Mouse (Mus musculus): ENCODE data around the gene Dhx37. TPM values are rescaled to one million over a fixed set of nuclear protein-coding genes. Genes with fewer than 3 reads are reported as not detected.
"Not testable (repeated sequence)": the region's sequence is repeated elsewhere in the genome, so short reads cannot be mapped to it uniquely, and the experiment has no call there.

The Dhx37 gene
- polyA plus RNA-seq, 1 experiment from 2014 or later = 10.9 TPM

DNA sequence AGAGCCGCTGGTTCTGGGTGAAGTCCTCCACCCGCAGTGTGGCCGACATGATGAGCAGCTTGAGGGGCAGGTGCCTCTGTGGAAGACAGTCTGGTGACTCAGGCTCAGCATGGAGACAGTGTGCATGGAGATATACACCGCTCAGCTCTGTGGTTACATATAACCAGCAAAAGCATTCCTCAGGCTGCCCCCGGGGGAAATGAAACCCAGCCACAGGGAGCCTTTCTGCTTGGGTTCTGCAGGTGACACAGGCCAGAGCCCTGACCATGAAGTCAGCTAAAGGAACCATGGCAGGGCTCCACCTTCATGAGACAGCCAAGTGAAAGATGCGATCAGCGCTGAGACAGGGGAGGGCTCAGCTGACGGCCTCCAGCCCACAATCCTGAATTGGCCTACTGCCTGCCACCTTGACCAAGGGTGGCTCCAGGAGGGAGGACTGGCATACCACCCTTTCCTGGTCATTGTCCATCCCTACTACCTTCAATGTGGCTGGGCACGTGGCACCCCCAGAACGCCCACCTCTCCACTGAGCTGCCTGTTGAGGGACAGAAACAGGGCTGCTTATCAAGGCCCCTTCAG is 8.1 kb downstream of the Dhx37 start:
- Histone ChIP-seq H3K4me3 (replicated peaks) (no peak overlapping the region), H3K36me3 (peaks cover 97% of the 10 kb centered on the region), H3K9me3 (replicated peaks) (no peaks in the 10 kb centered on the region), H3K27ac (replicated peaks) (no peak overlapping the region), H3K9ac (replicated peaks) (no peak overlapping the region), H3K4me1 (no peaks in the 10 kb centered on the region), H3K4me2 (no peak overlapping the region), H3K27me3 (replicated peaks) (no peaks in the 10 kb centered on the region)
- 94% methylated on average over 10 of the region's 10 CpGs for WGBS
- ATAC-seq (ENCODE audit: low FRiP score) = no peak

DNA sequence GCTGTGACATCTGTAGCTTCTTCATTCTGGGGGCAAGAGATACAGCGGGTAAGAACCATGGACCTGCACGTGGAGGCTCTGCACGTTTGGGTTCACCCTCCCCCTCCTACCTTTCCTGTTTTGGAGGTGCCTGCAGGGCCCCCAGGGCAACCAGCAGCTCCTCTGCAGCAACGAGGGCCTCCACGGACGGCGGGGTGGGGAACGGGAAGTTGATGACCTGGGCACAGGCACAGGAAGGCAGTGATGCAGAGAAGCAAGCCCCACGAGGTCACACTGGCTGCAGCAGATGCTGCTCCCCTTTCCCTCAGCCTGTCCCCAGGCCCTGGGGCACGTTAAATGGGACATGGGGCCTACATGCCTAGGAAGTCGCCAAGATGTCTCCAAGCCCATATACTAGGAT is 14.8 kb downstream of the Dhx37 start:
- Histone ChIP-seq H3K9ac (replicated peaks) (no peak overlapping the region), H3K4me3 (replicated peaks) (no peak overlapping the region), H3K4me2 (no peak overlapping the region), H3K27me3 (replicated peaks) (no peaks in the 10 kb centered on the region), H3K27ac (replicated peaks) (no peak overlapping the region), H3K9me3 (replicated peaks) (no peaks in the 10 kb centered on the region), H3K36me3 (peaks cover 96% of the 10 kb centered on the region), H3K4me1 (no peaks in the 10 kb centered on the region)
- 85% methylated on average over 11 of the region's 11 CpGs for WGBS
- no peak for ATAC-seq (ENCODE audit: low FRiP score)

DNA sequence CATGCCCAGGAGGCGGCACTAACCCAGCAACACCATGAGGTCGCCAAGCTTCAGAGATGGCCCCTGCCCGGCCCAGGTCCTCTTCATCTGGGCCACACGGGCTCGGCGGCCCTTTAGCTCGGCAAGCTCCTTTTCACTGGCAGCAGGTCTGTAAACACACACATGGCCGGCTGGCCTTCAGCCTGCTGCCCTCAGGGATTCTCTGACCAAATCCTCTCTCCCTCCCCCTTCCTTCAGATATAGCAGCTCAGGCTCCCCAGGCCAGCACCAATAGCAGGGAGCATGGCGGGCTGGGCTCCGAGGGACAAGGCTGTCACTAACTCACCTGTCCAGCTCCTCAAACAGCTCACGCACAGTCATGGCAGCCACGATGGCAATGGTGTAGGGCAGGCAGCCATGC is 15.3 kb downstream of the Dhx37 start:
- H3K27me3 ChIP-seq (replicated peaks) = no peaks in the 10 kb centered on the region

DNA sequence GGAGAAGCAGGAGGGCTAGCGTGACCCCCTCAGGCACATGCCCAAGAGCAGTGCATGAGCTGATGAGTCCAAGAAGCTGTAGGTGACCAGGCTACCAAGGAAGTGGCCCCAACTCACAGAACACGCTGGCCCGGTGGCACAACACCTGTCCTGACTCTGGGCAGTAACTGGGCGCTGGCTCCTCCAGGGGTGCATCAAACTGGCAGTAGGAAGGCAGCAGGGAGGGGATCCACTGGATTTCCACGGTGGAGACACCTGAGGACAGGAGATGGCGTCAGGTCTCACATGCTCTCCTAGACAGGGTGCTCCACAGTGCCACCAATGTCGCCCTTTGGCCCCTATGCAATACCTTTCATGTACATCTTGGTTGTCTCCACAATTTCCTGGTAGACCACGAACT is 17.7 kb downstream of the Dhx37 start:
- peaks cover 75% of the 10 kb centered on the region for H3K36me3 ChIP-seq
- ATAC-seq (ENCODE audit: low FRiP score) = no peak
- H3K27me3 ChIP-seq (replicated peaks) = no peaks in the 10 kb centered on the region
- no peak overlapping the region for H3K4me3 ChIP-seq (replicated peaks)
- no peak overlapping the region for H3K9ac ChIP-seq (replicated peaks)
- H3K4me2 ChIP-seq = no peak overlapping the region
- no peaks in the 10 kb centered on the region for H3K9me3 ChIP-seq (replicated peaks)
- 96% methylated on average over 8 of the region's 8 CpGs for WGBS
- H3K27ac ChIP-seq (replicated peaks) = no peak overlapping the region
- H3K4me1 ChIP-seq = no peaks in the 10 kb centered on the region

More for the DNA sequence above, 15.3 kb downstream of the Dhx37 start:
- 91% methylated on average over 12 of the region's 12 CpGs for WGBS
- ATAC-seq (ENCODE audit: low FRiP score) = no peak
- Histone ChIP-seq H3K4me2 (no peak overlapping the region), H3K9ac (replicated peaks) (no peak overlapping the region), H3K4me3 (replicated peaks) (no peak overlapping the region), H3K27ac (replicated peaks) (no peak overlapping the region), H3K9me3 (replicated peaks) (no peaks in the 10 kb centered on the region), H3K36me3 (peaks cover 96% of the 10 kb centered on the region), H3K4me1 (no peaks in the 10 kb centered on the region)

DNA sequence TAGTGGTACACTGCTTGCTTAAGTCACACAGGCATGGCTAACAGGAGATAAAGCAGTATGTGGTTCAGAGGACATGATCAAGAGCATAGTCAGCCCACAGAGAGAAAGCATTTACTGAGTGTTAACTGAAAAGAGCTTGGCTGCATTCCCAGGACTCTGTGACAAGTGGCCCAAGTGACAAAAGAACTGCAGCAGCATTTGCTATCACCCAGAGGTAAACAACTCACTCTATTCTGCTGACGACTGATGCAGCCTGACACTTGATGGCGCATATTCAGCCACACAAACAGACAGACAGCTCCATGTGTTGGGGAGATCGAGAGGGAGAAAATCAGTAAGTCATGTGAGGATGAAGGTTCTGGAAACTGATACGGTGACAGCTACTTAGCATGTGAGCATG is 20.2 kb downstream of the Dhx37 start:
- no peak overlapping the region for H3K27ac ChIP-seq (replicated peaks)
- 72% methylated on average over 4 of the region's 4 CpGs for WGBS

DNA sequence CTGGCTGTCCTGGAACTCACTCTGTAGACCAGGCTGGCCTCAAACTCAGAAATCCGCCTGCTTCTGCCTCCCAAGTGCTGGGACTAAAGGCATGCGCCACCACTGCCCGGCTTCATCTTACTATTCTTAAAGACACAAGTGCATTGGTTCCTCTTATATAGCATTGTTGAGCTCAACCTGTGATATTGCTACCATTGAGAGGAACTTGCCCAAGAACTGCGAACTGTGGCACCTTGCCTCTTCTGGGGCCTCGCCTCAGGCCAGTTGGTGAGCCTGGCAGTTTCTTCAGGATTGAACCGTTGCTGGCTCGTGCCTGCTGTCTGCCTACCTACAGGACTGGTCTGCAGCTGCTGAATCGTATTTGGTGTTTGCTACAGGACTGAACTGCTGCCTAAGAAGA is 21.4 kb downstream of the Dhx37 start:
- not testable (repeated sequence) for H3K4me1 ChIP-seq; H3K9ac ChIP-seq (replicated peaks); H3K4me2 ChIP-seq; ATAC-seq (ENCODE audit: low FRiP score); H3K4me3 ChIP-seq (replicated peaks); H3K27me3 ChIP-seq (replicated peaks); H3K27ac ChIP-seq (replicated peaks); H3K9me3 ChIP-seq (replicated peaks)
- 89% methylated on average over 8 of the region's 8 CpGs for WGBS
- H3K36me3 ChIP-seq = peaks cover 40% of the 10 kb centered on the region

More for the DNA sequence above, 20.2 kb downstream of the Dhx37 start:
- Histone ChIP-seq H3K9ac (replicated peaks) (no peak overlapping the region), H3K27me3 (replicated peaks) (no peaks in the 10 kb centered on the region), H3K9me3 (replicated peaks) (no peaks in the 10 kb centered on the region), H3K36me3 (peaks cover 52% of the 10 kb centered on the region), H3K4me2 (no peak overlapping the region), H3K4me1 (peaks cover 3% of the 10 kb centered on the region; the same call in 1 of the 2 replicates), H3K4me3 (replicated peaks) (no peak overlapping the region)
- ATAC-seq (ENCODE audit: low FRiP score) = no peak

DNA sequence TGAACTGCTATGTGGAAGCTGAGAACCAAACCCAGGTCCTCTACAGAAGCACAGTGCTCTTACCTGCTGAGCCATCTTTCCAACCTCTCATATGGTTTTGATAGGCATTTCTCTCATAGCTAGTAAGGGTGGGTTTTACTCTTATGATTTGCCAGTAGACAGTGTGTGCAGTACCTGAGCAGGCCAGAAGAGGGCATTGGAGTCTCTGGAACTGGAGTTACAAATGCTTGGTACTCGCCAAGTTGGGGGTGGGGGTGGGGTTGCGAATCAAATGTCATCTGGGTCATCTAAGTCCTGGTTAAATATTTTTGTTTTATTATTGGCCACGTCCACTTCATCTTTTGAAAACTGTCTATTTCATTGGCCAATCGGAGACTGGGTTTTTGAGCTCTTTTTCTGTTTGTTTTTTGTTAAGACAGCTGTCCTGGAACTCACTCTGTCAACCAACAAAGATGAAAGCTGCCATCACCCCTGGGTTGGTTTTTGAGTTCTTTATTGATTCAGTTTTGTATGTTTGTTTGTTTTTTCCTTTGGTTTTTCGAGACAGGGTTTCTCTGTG is 21.9 kb downstream of the Dhx37 start:
- no peak for ATAC-seq (ENCODE audit: low FRiP score)
- H3K36me3 ChIP-seq = peaks cover 35% of the 10 kb centered on the region
- no peak overlapping the region for H3K4me3 ChIP-seq (replicated peaks)
- H3K27ac ChIP-seq (replicated peaks) = no peak overlapping the region
- H3K9ac ChIP-seq (replicated peaks) = no peak overlapping the region
- 61% methylated on average over 5 of the region's 5 CpGs for WGBS
- H3K9me3 ChIP-seq (replicated peaks) = no peaks in the 10 kb centered on the region
- peaks cover 11% of the 10 kb centered on the region for H3K4me1 ChIP-seq
- no peak overlapping the region for H3K4me2 ChIP-seq
- H3K27me3 ChIP-seq (replicated peaks) = no peaks in the 10 kb centered on the region

DNA sequence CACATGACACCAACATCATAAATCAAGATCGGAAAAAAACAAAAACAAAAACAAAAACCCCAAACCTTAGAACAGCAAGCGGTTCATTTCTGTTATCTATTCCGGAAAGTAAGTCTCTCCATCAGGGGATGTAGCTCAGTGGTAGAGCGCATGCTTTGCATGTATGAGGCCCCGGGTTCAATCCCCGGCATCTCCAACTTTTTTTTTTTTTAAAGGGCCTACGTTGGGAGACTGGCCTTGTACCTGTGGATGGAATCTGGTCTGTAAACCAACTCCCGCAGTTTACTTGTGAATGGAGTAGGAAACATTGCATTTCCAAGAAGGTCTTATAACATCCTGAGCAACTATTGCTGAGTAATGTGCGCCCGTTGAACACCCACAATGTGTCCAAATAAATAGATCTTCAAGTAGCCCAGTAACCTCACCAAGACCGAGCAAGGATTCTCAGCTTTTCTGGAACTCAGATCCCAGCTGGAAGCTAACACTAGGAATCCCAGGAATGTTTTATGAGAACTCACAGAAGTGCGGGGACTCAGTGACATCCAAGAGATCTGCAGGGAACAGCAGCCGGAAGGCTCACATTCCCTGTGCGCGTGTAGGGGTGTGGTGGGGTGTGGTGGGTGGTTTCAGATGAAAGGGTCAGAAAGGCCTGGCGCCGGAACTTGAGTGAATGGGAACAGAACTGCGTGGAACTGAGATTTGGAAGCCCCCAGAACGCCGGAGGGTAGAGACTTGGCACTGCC is 24.4 kb downstream of the Dhx37 start:
- Histone ChIP-seq H3K4me2 (peak overlapping the region; percentile 51), H3K27me3 (replicated peaks) (no peaks in the 10 kb centered on the region), H3K4me3 (replicated peaks) (peak overlapping the region; percentile 33), H3K9ac (replicated peaks) (no peak overlapping the region), H3K4me1 (peaks cover 23% of the 10 kb centered on the region), H3K27ac (replicated peaks) (peak overlapping the region; percentile 67), H3K9me3 (replicated peaks) (no peaks in the 10 kb centered on the region), H3K36me3 (peaks cover 10% of the 10 kb centered on the region)
- 12% methylated on average over 20 of the region's 20 CpGs for WGBS
- ATAC-seq (ENCODE audit: low FRiP score) = peak; percentile 45; the same call in 1 of the 2 replicates

DNA sequence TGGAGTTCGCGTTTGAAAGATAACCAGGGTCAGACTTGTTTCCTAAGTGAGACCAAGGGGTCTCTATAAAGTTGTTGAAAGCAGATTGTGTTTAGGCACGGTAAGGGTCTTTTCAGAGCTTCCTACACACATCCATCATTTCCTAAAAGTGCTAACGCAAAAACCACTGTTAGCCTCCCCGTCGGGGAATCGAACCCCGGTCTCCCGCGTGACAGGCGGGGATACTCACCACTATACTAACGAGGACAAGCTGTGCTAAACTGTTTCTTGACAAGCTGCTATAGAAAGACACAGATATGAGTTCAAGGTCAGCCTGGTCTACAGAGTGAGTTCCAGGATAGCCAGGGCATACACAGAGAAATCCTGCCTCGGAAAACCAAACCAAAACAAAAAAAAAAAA is 25.1 kb downstream of the Dhx37 start:
- peak overlapping the region; percentile 33 for H3K4me3 ChIP-seq (replicated peaks)
- peaks cover 5% of the 10 kb centered on the region for H3K36me3 ChIP-seq
- peak overlapping the region; percentile 67 for H3K27ac ChIP-seq (replicated peaks)
- H3K4me2 ChIP-seq = peak overlapping the region; percentile 51
- no peaks in the 10 kb centered on the region for H3K9me3 ChIP-seq (replicated peaks)
- H3K9ac ChIP-seq (replicated peaks) = no peak overlapping the region
- H3K4me1 ChIP-seq = peaks cover 26% of the 10 kb centered on the region
- under 1% methylated on average over 13 of the region's 13 CpGs for WGBS
- ATAC-seq (ENCODE audit: low FRiP score) = peak; percentile 23
- H3K27me3 ChIP-seq (replicated peaks) = no peaks in the 10 kb centered on the region

DNA sequence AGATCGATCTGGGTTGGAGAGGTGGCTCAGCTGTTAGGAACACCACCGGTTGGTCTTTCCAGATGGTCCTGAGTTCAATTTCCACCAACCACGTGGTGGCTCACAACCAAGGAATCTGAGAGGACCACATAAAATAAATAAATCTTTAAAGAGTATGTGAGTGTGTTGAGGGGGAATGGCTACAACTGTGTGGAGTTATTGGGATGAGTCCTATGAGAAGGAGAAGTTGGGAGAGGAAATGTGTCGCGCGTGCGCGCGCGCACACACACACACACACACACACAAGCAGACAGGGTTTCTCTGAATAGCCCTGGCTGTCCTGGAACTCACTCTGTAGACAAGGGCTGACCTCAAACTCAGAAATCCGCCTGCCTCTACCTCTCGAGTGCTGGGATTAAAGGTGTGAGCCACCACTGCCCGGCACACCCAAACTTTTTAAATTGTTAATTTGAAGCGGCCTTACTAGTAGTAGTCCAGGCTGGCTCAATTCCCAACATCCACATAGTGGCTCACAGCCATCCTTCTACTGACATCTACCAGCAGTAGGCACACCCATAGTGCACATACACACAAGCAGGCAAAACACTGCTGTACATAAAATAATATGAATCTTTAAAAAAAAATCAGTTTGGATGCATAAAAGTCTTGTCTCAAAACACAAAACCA is 25.9 kb downstream of the Dhx37 start:
- Histone ChIP-seq H3K36me3 (no peaks in the 10 kb centered on the region; the same call in 1 of the 2 replicates), H3K27ac (replicated peaks) (peak overlapping the region; percentile 67; the same call in 1 of the 2 replicates), H3K9ac (replicated peaks) (no peak overlapping the region), H3K9me3 (replicated peaks) (no peaks in the 10 kb centered on the region), H3K27me3 (replicated peaks) (no peaks in the 10 kb centered on the region), H3K4me3 (replicated peaks) (no peak overlapping the region), H3K4me1 (peaks cover 31% of the 10 kb centered on the region), H3K4me2 (no peak overlapping the region)
- no peak for ATAC-seq (ENCODE audit: low FRiP score)
- WGBS = 72% methylated on average over 14 of the region's 14 CpGs

DNA sequence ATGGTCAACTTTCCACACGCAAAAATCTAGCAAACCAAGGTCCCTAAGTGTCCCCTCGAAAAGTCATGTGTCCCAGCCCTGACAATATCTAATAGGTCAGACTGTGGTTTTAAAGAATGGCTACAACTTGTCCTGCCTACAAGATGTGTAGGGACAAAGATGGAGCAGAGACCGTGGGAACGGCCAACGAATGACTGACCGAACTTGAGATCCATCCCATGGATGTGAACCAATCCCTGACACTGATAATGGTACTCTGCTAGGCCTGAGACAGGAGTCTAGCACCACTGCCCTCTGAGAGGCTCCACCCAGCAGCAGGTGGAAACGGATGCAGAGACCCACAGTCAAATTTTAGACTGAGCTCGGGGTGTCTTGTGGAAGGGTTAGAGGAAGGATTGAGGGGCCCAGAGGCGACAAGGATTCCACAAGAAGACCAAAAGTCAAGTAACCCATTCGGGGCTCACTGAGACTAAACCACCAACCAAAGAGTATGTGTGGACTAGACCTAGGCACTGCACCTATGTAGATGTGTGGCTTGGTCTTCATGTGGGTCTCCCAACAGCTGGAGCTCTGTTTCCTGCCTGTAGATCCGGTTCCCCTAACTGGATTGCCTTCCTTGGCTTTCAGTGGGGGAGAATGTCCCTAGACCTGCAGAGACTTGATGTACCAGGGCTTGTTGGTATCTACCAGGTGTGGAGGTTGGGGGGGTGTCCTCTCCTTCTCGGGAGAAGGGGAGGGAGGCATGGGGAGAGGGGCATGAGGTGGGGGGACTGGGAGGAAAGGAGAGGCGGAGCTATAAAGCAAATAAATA is 26.7 kb downstream of the Dhx37 start:
- peak overlapping the region; percentile 76 for H3K9ac ChIP-seq (replicated peaks)
- peaks cover 34% of the 10 kb centered on the region for H3K4me1 ChIP-seq
- no peak for ATAC-seq (ENCODE audit: low FRiP score)
- WGBS = 61% methylated on average over 13 of the region's 13 CpGs
- peak overlapping the region; percentile 55 for H3K4me3 ChIP-seq (replicated peaks)
- no peaks in the 10 kb centered on the region for H3K9me3 ChIP-seq (replicated peaks)
- H3K27me3 ChIP-seq (replicated peaks) = no peaks in the 10 kb centered on the region
- H3K27ac ChIP-seq (replicated peaks) = peak overlapping the region; percentile 93
- no peaks in the 10 kb centered on the region for H3K36me3 ChIP-seq
- H3K4me2 ChIP-seq = peak overlapping the region; percentile 82

Data from neural tube, embryonic 15.5 days (tissue).